Mouse (Mus musculus): ENCODE measurements around the gene Eif4a3. TPM values are rescaled to one million over a fixed set of nuclear protein-coding genes. Genes with fewer than 3 reads are reported as not detected.
"Not testable (repeated sequence)": the region's sequence is repeated elsewhere in the genome, so short reads cannot be mapped to it uniquely, and the experiment has no call there.

Gene Eif4a3
- polyA plus RNA-seq, 1 experiment from 2014 or later: 383 TPM

DNA sequence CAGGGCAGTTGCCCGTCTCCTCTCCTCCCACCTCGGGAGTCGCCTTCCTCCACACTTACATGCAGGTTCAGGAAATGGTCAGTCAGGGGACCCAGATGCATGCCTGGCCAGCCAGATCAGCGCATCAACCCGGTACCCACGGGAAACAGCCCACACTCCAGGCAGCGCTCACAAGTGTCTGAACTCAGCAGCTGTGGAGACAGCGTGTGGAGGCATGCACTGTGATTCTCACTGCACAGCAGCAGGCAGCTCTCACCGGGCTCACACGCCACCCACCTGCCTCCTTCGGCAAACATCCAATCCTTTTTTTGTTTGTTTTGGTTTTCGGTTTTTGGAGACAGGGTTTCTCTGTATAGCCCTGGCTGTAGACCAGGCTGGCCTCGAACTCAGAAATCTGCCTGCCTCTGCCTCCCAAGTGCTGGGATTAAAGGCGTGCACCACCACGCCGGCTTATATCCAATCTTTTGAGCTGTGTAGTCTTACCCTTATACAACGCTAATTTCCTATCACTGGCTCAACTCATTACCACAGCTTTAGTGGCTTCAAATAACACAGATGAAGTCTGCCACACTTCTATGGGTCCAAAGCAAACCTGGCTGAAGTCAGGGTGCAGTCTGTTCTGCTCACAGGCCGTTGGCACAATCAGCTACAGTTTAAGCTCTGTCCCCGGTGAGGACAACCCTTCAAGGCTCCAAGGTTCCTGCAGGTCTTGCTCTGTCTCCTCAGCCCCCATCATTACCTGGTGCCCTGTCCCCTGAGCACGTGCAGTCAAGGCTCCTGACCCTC, 12.5 kb downstream of the Eif4a3 start:
- ATAC-seq (replicated peaks; ENCODE audit: low FRiP score): no peak
- Histone ChIP-seq H3K4me1 (no peaks in the 10 kb centered on the region), H3K9ac (no peak overlapping the region), H3K27me3 (no peaks in the 10 kb centered on the region), H3K36me3 (peaks cover 94% of the 10 kb centered on the region), H3K27ac (no peak overlapping the region), H3K4me3 (replicated peaks) (no peak overlapping the region), H3K9me3 (replicated peaks) (no peaks in the 10 kb centered on the region), H3K4me2 (no peak overlapping the region)
- 87% methylated on average over 20 of the region's 20 CpGs for WGBS

DNA sequence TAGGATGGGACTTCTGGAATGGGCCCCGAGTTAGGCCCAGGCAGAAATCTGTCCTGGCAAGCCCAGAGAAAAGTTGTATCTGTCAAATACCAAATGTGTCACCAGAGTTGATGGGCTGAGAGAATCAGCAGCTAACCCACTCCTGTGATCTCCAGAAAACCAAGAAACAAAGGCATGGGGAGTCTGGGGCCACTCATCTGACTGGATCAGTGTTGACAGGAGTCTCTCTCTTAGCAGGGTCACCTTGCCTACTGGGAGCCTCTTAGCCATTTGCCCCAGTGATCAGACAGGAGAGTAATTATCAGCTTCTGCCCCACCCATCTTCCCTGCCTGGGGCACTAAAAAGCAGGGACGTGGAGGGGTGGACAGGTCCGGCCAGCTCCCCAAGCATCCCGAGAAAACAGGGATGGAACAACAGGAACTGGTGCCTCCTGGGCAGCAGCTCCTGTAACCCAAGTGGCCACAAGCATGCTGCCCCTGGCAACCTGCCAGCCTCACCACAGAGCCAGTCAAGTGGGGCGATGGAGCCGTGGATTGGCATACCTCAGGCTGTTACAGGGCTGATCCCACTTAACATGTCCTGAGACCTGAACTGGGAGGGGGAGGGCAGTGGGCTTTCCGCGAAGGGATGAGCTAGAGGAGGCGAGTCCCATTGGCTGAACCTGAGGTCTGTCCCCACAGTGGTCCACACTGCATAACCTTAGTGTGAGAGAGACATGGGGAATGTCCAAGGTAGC, 13.9 kb downstream of the Eif4a3 start:
- Histone ChIP-seq H3K4me1 (no peaks in the 10 kb centered on the region), H3K9me3 (replicated peaks) (no peaks in the 10 kb centered on the region), H3K36me3 (peaks cover 81% of the 10 kb centered on the region), H3K9ac (no peak overlapping the region), H3K4me3 (replicated peaks) (no peak overlapping the region), H3K27ac (no peak overlapping the region), H3K4me2 (no peak overlapping the region), H3K27me3 (no peaks in the 10 kb centered on the region)
- WGBS: 49% methylated on average over 9 of the region's 9 CpGs
- ATAC-seq (replicated peaks; ENCODE audit: low FRiP score): no peak

DNA sequence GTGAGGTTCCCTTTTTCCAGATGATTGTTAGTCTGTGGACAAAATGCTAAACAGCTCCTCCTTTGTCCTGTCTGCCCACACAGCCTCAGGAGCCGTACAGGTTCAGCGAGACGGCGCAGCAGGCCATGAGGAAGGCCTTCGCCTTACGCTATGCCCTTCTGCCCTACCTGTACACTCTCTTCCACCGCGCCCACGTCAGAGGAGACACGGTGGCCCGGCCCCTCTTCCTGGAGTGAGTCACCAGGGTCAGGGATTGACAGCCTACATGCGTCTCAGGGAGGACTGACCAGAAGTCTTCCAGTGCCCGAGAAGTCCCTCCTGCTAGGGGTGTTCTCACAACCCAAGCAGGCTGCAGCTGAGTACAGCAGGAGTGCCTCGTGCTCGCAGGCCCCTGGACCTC, 18.9 kb downstream of the Eif4a3 start:
- Histone ChIP-seq H3K4me3 (replicated peaks) (no peak overlapping the region), H3K9me3 (replicated peaks) (no peaks in the 10 kb centered on the region)
- ATAC-seq (replicated peaks; ENCODE audit: low FRiP score): no peak

DNA sequence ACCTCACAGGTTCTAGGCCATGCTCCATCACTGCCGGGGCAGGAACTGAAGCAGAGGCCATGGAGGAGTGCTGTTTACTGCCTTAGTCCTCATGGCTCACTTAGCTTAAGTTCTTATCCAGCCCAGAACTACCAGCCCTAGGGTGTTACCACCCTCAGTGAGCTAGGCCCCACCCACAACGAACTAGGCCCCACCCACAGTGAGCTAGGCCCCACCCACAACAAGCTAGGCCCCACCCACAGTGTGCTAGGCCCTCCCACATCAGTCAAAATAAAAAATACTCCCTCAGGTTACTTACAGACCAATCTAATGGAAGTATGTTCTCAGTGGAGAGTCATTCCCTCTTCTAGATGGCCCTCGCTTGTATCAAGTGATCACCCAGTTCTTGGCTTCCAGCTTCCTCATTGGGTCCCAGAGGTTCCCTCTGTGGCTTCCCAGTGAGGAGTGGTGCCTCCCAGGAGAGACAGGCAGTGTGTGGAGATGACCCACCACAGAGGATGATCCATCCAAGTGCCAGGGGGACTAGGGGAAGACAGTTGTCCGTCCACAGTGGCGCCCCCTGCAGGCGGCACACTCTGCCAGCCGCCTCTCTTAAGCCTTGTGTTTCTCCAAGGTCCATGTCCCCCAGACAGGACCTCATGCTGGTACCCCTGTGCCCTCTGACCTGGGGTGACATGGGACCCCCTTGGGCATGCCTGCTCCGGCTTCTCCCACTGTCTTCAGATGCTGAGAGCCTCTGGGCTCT, 26.5 kb downstream of the Eif4a3 start:
- Histone ChIP-seq H3K27ac (no peak overlapping the region), H3K4me3 (replicated peaks) (no peak overlapping the region), H3K4me1 (peaks cover 3% of the 10 kb centered on the region), H3K9ac (no peak overlapping the region), H3K27me3 (no peaks in the 10 kb centered on the region), H3K36me3 (peaks cover 41% of the 10 kb centered on the region), H3K9me3 (replicated peaks) (no peaks in the 10 kb centered on the region), H3K4me2 (no peak overlapping the region)
- ATAC-seq (replicated peaks; ENCODE audit: low FRiP score): no peak
- 86% methylated on average over 8 of the region's 8 CpGs for WGBS

More for the DNA sequence above, 18.9 kb downstream of the Eif4a3 start:
- Histone ChIP-seq H3K4me2 (no peak overlapping the region), H3K27ac (no peak overlapping the region), H3K36me3 (peaks cover 48% of the 10 kb centered on the region), H3K9ac (no peak overlapping the region), H3K27me3 (no peaks in the 10 kb centered on the region), H3K4me1 (no peaks in the 10 kb centered on the region)
- WGBS: 83% methylated on average over 15 of the region's 15 CpGs

DNA sequence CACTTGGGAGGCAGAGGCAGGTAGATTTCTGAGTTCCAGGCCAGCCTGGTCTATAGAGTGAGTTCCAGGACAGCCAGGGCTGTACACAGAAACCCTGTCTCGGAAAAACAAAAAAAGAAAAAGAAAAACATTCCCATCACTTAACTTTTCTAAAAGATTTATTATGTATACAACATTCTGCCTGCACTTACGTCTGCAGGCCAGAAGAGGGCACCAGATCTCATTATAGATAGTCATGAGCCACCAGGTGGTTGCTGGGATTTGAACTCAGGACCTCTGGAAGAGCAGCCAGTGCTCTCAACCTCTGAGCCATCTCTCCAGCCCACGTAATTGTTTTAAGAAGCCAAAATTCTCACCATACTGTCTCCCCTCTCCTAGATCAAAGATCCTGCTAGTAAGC, 27.4 kb downstream of the Eif4a3 start:
- H3K9ac ChIP-seq: not testable (repeated sequence)
- WGBS: 58% methylated on average over 3 of the region's 3 CpGs

DNA sequence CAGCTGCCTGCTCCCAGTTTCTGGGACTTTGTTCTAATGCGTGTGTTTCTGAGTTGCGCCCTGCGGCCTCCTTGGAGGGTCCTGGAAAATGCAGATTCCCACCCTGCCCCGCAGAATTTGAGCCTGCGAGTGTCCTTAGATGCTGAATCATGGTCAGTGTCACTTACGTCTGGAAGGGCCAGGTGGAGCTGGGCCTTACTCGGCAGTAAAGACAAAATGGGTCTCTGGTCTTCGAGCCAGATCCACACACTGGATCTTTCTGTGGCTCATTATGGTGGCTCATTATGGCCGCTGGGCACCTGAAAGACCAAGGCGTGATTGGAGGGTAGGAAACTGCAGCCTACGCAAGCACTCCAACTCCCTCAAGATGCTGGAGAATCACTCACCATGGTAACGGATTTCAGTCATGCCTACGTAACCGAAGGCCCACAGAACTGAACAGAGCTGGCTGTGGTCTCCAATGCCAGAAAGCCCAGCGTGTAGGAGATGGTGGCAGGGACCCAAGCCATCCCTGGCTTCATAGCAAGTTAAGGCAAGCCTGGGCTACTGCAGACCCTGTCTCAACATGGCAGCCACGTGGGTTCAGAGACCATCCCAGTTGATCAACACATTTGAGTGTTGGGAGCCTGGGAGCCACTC, 31.2 kb downstream of the Eif4a3 start:
- no peaks in the 10 kb centered on the region for H3K27me3 ChIP-seq
- peak overlapping the region; percentile 95 for H3K4me2 ChIP-seq
- peak overlapping the region; percentile 70 for H3K4me3 ChIP-seq (replicated peaks)
- 0 out of 2 replicates have a peak, but pooled peaks have one; percentile 7 for ATAC-seq (replicated peaks; ENCODE audit: low FRiP score)
- 0 out of 2 replicates have a peak overlapping the region, but pooled peaks have one; percentile 63 for H3K27ac ChIP-seq
- H3K4me1 ChIP-seq: peaks cover 13% of the 10 kb centered on the region
- 75% methylated on average over 16 of the region's 16 CpGs for WGBS
- H3K36me3 ChIP-seq: peaks cover 12% of the 10 kb centered on the region
- H3K9me3 ChIP-seq (replicated peaks): no peaks in the 10 kb centered on the region
- peak overlapping the region; percentile 68; the same call in 1 of the 2 replicates for H3K9ac ChIP-seq

More for the DNA sequence above, 27.4 kb downstream of the Eif4a3 start:
- not testable (repeated sequence) for H3K4me3 ChIP-seq (replicated peaks); H3K27me3 ChIP-seq; ATAC-seq (replicated peaks; ENCODE audit: low FRiP score); H3K4me1 ChIP-seq; H3K9me3 ChIP-seq (replicated peaks); H3K27ac ChIP-seq; H3K4me2 ChIP-seq
- H3K36me3 ChIP-seq: peaks cover 41% of the 10 kb centered on the region

DNA sequence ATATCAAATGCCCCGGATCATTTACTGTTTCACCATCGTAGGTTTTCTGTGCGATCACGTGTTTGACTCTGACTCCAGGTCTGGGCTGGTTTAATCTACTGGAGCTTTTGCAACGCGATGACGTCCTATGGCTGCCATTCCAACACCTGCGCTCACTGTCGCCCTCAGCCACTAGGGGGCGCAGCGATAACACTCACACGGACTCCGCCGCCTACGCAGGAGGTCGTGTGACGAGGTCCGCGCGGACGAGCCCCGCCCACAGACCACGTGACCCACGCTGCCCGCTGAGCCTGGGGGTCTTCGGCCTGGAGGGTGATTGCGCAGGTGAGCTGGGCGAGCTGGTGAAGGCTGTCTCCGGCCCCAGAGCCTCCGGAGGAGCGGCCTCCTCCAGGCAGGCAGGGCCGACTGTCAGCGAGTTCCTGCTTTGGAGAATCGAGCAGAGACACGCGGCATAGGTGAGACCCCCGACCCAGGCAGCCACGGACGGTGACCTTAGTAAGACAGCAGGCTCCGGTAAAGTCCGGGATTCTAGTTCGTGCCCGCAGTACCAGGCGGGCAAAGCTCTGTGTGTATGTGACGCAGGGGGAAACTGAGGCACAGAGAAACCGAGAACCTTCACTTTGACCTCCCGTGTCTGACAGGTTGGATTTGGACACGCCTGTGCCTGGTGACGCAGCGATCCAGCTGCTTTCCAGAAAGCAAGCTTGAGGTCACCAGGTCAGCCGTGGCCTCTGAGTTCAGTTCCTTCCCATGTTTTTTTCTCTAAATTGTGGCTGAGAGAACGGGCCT, 31.9 kb downstream of the Eif4a3 start, which contains the start of gene Gaa:
Gene Gaa, plus strand, starts transcription at position 120 of the 789 bp plus-strand sequence.
- no peaks in the 10 kb centered on the region for H3K9me3 ChIP-seq (replicated peaks)
- no peaks in the 10 kb centered on the region for H3K27me3 ChIP-seq
- peak within 1 kb of the TSS; percentile 70 for H3K4me3 ChIP-seq (replicated peaks)
- peak within 1 kb of the TSS; percentile 95 for H3K4me2 ChIP-seq
- H3K9ac ChIP-seq: peak within 1 kb of the TSS; percentile 68
- peaks cover 13% of the 10 kb centered on the region for H3K4me1 ChIP-seq
- ATAC-seq (replicated peaks; ENCODE audit: low FRiP score): peak; percentile 75
- peak within 1 kb of the TSS; percentile 63; the same call in 1 of the 2 replicates for H3K27ac ChIP-seq
- H3K36me3 ChIP-seq: peaks cover 5% of the 10 kb centered on the region
- WGBS: 2% methylated on average over 52 of the region's 52 CpGs

DNA sequence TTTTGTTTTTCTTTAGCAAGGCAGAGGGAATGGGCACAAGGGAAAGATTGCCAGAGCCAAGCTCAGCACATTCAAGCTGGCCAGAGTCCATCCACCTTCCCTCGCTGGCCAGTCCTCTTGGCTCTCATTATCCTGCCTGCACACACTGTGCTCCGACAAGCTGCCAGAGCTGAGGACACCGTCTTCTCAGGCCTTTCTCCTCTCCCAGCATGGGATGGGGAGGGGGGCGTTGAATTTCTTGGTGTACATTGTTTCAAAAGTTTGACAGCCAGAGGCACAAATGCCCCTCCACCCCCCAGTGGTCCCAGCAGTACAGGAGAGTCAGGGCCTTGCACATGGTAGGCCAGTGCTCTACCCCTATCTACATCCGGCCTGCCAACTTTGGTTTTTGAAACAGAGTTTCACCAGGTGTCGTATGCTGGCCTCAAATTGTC, 32.6 kb downstream of the Eif4a3 start:
- Histone ChIP-seq H3K9me3 (replicated peaks) (no peaks in the 10 kb centered on the region), H3K4me3 (replicated peaks) (no peak overlapping the region), H3K27ac (0 out of 2 replicates have a peak overlapping the region, but pooled peaks have one; percentile 23), H3K9ac (no peak overlapping the region), H3K4me1 (peaks cover 13% of the 10 kb centered on the region), H3K27me3 (no peaks in the 10 kb centered on the region), H3K36me3 (no peaks in the 10 kb centered on the region; the same call in 1 of the 2 replicates), H3K4me2 (peak overlapping the region; percentile 95)
- peak; percentile 42 for ATAC-seq (replicated peaks; ENCODE audit: low FRiP score)
- 53% methylated on average over 6 of the region's 6 CpGs for WGBS

DNA sequence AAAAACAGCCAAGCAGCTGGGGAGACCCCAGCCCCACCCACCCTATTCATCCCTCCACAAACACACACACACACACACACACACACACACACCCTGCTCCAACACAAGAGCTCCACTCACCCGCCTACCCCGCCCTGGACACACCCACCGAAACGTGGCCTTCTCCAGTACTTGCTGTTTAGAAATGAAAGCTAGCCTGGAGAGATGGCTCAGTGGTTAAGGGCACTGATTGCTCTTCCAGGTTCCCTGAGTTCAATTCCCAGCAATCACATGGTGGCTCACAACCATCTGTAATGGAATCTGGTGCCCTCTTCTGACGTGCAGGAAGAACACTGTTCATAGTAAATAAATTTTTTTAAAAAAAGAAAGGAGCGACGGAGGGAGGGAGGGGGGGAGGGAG, 34.1 kb downstream of the Eif4a3 start:
- H3K4me3 ChIP-seq (replicated peaks): no peak overlapping the region
- no peaks in the 10 kb centered on the region for H3K36me3 ChIP-seq
- no peak for ATAC-seq (replicated peaks; ENCODE audit: low FRiP score)
- WGBS: 81% methylated on average over 7 of the region's 7 CpGs
- H3K9ac ChIP-seq: no peak overlapping the region
- H3K9me3 ChIP-seq (replicated peaks): no peaks in the 10 kb centered on the region
- no peak overlapping the region for H3K4me2 ChIP-seq
- H3K27me3 ChIP-seq: no peaks in the 10 kb centered on the region
- no peak overlapping the region for H3K27ac ChIP-seq
- peaks cover 13% of the 10 kb centered on the region for H3K4me1 ChIP-seq

DNA sequence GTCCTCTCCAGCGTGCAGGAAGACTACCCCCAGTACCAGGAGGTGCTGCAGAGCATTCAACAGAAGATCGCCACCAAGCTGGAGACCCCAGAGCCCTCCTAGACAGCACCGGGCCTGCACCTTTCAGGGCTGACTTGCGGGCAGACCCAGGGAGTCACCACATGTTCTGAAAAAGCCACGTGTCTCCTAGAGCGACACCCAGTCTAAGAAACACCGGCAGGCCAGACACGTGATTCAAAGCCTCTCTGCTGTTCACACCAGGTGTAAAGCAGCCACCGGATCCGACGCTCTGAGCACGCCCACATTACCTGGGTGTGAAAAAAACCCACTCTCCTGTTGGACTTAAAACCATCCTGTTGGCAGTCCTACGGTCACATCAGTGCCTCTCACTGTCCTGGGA, 35.5 kb downstream of the Eif4a3 start:
- H3K4me3 ChIP-seq (replicated peaks): no peak overlapping the region
- no peak overlapping the region for H3K9ac ChIP-seq
- no peaks in the 10 kb centered on the region for H3K9me3 ChIP-seq (replicated peaks)
- H3K36me3 ChIP-seq: no peaks in the 10 kb centered on the region
- no peak overlapping the region for H3K4me2 ChIP-seq
- WGBS: 91% methylated on average over 13 of the region's 13 CpGs
- H3K27ac ChIP-seq: no peak overlapping the region
- no peak for ATAC-seq (replicated peaks; ENCODE audit: low FRiP score)
- H3K27me3 ChIP-seq: no peaks in the 10 kb centered on the region
- peaks cover 14% of the 10 kb centered on the region for H3K4me1 ChIP-seq

DNA sequence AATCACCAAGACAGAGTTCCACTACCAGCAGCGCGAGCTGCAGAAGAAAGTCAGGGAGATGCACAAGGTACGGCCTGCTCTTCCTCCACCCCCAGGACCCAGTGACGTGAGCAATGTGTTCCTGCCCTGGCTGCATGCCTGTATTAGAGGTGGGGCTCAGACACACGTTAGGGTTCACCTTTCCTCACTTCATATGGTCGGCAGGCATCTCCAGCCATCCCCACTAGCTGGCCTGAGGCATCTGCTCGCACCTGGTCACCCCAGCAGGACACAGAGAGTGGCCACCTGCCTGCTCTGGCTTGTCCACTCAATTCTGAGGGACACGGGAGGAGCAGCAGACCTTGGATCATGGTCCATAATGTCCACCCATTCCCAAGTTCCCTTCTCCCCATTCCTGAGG, 39.9 kb downstream of the Eif4a3 start:
- H3K27me3 ChIP-seq: no peaks in the 10 kb centered on the region
- H3K27ac ChIP-seq: no peak overlapping the region
- no peak overlapping the region for H3K4me2 ChIP-seq
- H3K4me3 ChIP-seq (replicated peaks): no peak overlapping the region
- WGBS: 87% methylated on average over 8 of the region's 8 CpGs
- no peaks in the 10 kb centered on the region for H3K36me3 ChIP-seq
- no peak for ATAC-seq (replicated peaks; ENCODE audit: low FRiP score)
- H3K4me1 ChIP-seq: peaks cover 38% of the 10 kb centered on the region
- H3K9ac ChIP-seq: no peak overlapping the region
- H3K9me3 ChIP-seq (replicated peaks): no peaks in the 10 kb centered on the region

Measured in kidney, embryonic 15.5 days (tissue).